Mouse (Mus musculus) MEL (cell line): ENCODE results near the gene Ranbp17. TPM values are rescaled to one million over a fixed set of nuclear protein-coding genes. Genes with fewer than 3 reads are reported as not detected.

Experiments
- DNase-seq: peaks from one replicate; pipeline ENCODE4 v3.0.0; 2011; ENCODE audit warnings: low read depth, low spot score
- H3K27ac ChIP-seq: 2 replicates; pipeline ENCODE4 v1.5.1; 2012; ENCODE audit warnings: low read depth, mild to moderate bottlenecking, control low read depth, low read length, moderate library complexity; ENCODE audit not compliant: control insufficient read depth
- H3K27me3 ChIP-seq, 2 experiments: fragments of 150-350 bp in 1 of 2; sonication (generic) in 1 of 2; 2 replicates each; pipeline ENCODE4 v1.6.1; 2012; ENCODE audit warnings: low read length in 2 of 2, mild to moderate bottlenecking in 2 of 2, improper control_type of control experiment in 1 of 2, moderate library complexity in 1 of 2; ENCODE audit not compliant: insufficient read depth in 2 of 2, control insufficient read depth in 1 of 2
- H3K36me3 ChIP-seq, 2 experiments: 2 replicates each; pipeline ENCODE4 v1.6.1; 2012 to 2014; ENCODE audit warnings: low read length in 2 of 2, improper control_type of control experiment in 1 of 2, inconsistent platforms in 1 of 2, mild to moderate bottlenecking in 1 of 2; ENCODE audit not compliant: insufficient read depth in 2 of 2, control insufficient read depth in 1 of 2
- H3K4me1 ChIP-seq, 2 experiments: fragments of 150-350 bp in 1 of 2; sonication (generic) in 1 of 2; 2 replicates each; pipeline ENCODE4 v1.6.1; 2012; ENCODE audit warnings: low read length in 2 of 2, improper control_type of control experiment in 1 of 2, mild to moderate bottlenecking in 1 of 2; ENCODE audit not compliant: insufficient read depth in 2 of 2, control insufficient read depth in 1 of 2
- H3K4me3 ChIP-seq, 2 experiments: fragments of 150-350 bp in 1 of 2; sonication (generic) in 1 of 2; 2 replicates each; pipeline ENCODE4 v1.5.1; 2012; ENCODE audit warnings: low read depth in 2 of 2, low read length in 2 of 2, mild to moderate bottlenecking in 2 of 2, moderate library complexity in 2 of 2, control low read depth in 1 of 2, improper control_type of control experiment in 1 of 2; ENCODE audit not compliant: control insufficient read depth in 1 of 2, insufficient read depth in 1 of 2
- H3K79me2 ChIP-seq: 2 replicates; pipeline ENCODE4 v1.6.1; 2012; ENCODE audit warnings: mild to moderate bottlenecking, low read length, moderate library complexity; ENCODE audit not compliant: control insufficient read depth, poor library complexity, insufficient read depth
- H3K9ac ChIP-seq: 2 replicates; pipeline ENCODE4 v1.6.1; 2012; ENCODE audit warnings: low read depth, mild to moderate bottlenecking, control low read depth, low read length, moderate library complexity; ENCODE audit not compliant: control insufficient read depth, poor library complexity, severe bottlenecking
- H3K9me3 ChIP-seq: fragments of 150-350 bp; sonication (generic); replicated peaks from 2 replicates; pipeline ENCODE4 v1.6.1; 2012; ENCODE audit warnings: mild to moderate bottlenecking, low read length, improper control_type of control experiment, moderate library complexity; ENCODE audit not compliant: insufficient read depth
- CHD1 ChIP-seq: IDR thresholded peaks from 2 replicates; pipeline ENCODE4 v1.6.1; 2012; ENCODE audit warnings: low read depth, mild to moderate bottlenecking, inconsistent platforms, low read length, improper control_type of control experiment
- CTCF ChIP-seq, 3 experiments: IDR thresholded peaks in 2 of 3; conservative IDR thresholded peaks in 1 of 3; 2 replicates each; pipeline ENCODE4 v1.5.1; 2011 to 2012; ENCODE audit warnings: low read length in 3 of 3, low read depth in 2 of 3, mild to moderate bottlenecking in 2 of 3, improper control_type of control experiment in 1 of 3, inconsistent platforms in 1 of 3, mixed read lengths in 1 of 3, moderate library complexity in 1 of 3; ENCODE audit not compliant: control insufficient read depth in 1 of 3, insufficient read depth in 1 of 3, poor library complexity in 1 of 3, severe bottlenecking in 1 of 3
- E2F4 ChIP-seq: IDR thresholded peaks from 2 replicates; pipeline ENCODE4 v1.6.1; 2011; ENCODE audit warnings: low read depth, low read length, improper control_type of control experiment, borderline replicate concordance
- ELF1 ChIP-seq: IDR thresholded peaks from 2 replicates; pipeline ENCODE4 v1.6.1; 2014; ENCODE audit warnings: low read depth, mild to moderate bottlenecking, inconsistent platforms, low read length, improper control_type of control experiment, moderate library complexity
- EP300 ChIP-seq, 2 experiments: IDR thresholded peaks; 2 replicates each; pipeline ENCODE4 v1.6.1; 2011; ENCODE audit warnings: improper control_type of control experiment in 2 of 2, low read length in 2 of 2, low read depth in 1 of 2, mild to moderate bottlenecking in 1 of 2
- ETS1 ChIP-seq: IDR thresholded peaks from 2 replicates; pipeline ENCODE4 v1.6.1; 2012; ENCODE audit warnings: low read depth, mild to moderate bottlenecking, inconsistent platforms, low read length, improper control_type of control experiment, moderate library complexity
- GABPA ChIP-seq: IDR thresholded peaks from 2 replicates; pipeline ENCODE4 v1.6.1; 2012; ENCODE audit warnings: low read depth, mild to moderate bottlenecking, inconsistent platforms, low read length, improper control_type of control experiment, moderate library complexity
- GATA1 ChIP-seq: IDR thresholded peaks from 2 replicates; pipeline ENCODE4 v1.6.1; 2011; ENCODE audit warnings: low read depth, low read length, improper control_type of control experiment
- HCFC1 ChIP-seq: IDR thresholded peaks from 2 replicates; pipeline ENCODE4 v1.6.1; 2012; ENCODE audit warnings: low read depth, mild to moderate bottlenecking, inconsistent platforms, low read length, improper control_type of control experiment, moderate library complexity
- KAT2A ChIP-seq: conservative IDR thresholded peaks from 2 replicates; pipeline ENCODE4 v1.6.1; 2012; ENCODE audit warnings: low read depth, low read length, improper control_type of control experiment, inconsistent platforms
- MAFK ChIP-seq: IDR thresholded peaks from 2 replicates; pipeline ENCODE4 v1.6.1; 2011; ENCODE audit warnings: low read depth, mild to moderate bottlenecking, low read length, improper control_type of control experiment, borderline replicate concordance
- MEF2A ChIP-seq: IDR thresholded peaks from 2 replicates; pipeline ENCODE4 v1.6.1; 2014; ENCODE audit warnings: low read depth, mild to moderate bottlenecking, inconsistent platforms, low read length, improper control_type of control experiment; ENCODE audit not compliant: poor library complexity, insufficient replicate concordance, severe bottlenecking; ENCODE audit errors: extremely low read depth
- MYC ChIP-seq: IDR thresholded peaks from 2 replicates; pipeline ENCODE4 v1.6.1; 2011; ENCODE audit warnings: low read depth, mild to moderate bottlenecking, low read length, improper control_type of control experiment, moderate library complexity
- NELFE ChIP-seq: IDR thresholded peaks from 2 replicates; pipeline ENCODE4 v1.6.1; 2011; ENCODE audit warnings: low read depth, low read length, improper control_type of control experiment
- NRF1 ChIP-seq: IDR thresholded peaks from 2 replicates; pipeline ENCODE4 v1.6.1; 2014; ENCODE audit warnings: low read depth, mild to moderate bottlenecking, inconsistent platforms, low read length, improper control_type of control experiment, moderate library complexity; ENCODE audit not compliant: poor library complexity, insufficient read depth, severe bottlenecking
- POLR2A ChIP-seq, 2 experiments: IDR thresholded peaks; 2 replicates each; pipeline ENCODE4 v1.6.1; 2011 to 2012; ENCODE audit warnings: low read length in 2 of 2, mild to moderate bottlenecking in 2 of 2, control low read depth in 1 of 2, improper control_type of control experiment in 1 of 2, low read depth in 1 of 2, moderate library complexity in 1 of 2; ENCODE audit not compliant: control insufficient read depth in 1 of 2, insufficient read depth in 1 of 2, poor library complexity in 1 of 2
- POLR2AphosphoS2 ChIP-seq: IDR thresholded peaks from 2 replicates; pipeline ENCODE4 v1.6.1; 2011; ENCODE audit warnings: low read length, improper control_type of control experiment
- RAD21 ChIP-seq: IDR thresholded peaks from 2 replicates; pipeline ENCODE4 v1.6.1; 2011; ENCODE audit warnings: mild to moderate bottlenecking, low read depth, low read length, improper control_type of control experiment
- RCOR1 ChIP-seq: IDR thresholded peaks from 2 replicates; pipeline ENCODE4 v1.6.1; 2012; ENCODE audit warnings: low read depth, mild to moderate bottlenecking, inconsistent platforms, low read length, improper control_type of control experiment
- SIN3A ChIP-seq: IDR thresholded peaks from 2 replicates; pipeline ENCODE4 v1.6.1; 2012; ENCODE audit warnings: low read length, improper control_type of control experiment, inconsistent platforms
- SMC3 ChIP-seq: IDR thresholded peaks from 2 replicates; pipeline ENCODE4 v1.6.1; 2011; ENCODE audit warnings: low read depth, low read length, improper control_type of control experiment
- TAL1 ChIP-seq: IDR thresholded peaks from 2 replicates; pipeline ENCODE4 v1.6.1; 2012; ENCODE audit warnings: mild to moderate bottlenecking, inconsistent platforms, low read length, moderate library complexity, mixed read lengths
- TBP ChIP-seq: IDR thresholded peaks from 2 replicates; pipeline ENCODE4 v1.8.0; 2011; ENCODE audit warnings: low read depth, low read length, improper control_type of control experiment
- TCF12 ChIP-seq: IDR thresholded peaks from 2 replicates; pipeline ENCODE4 v1.6.1; 2014; ENCODE audit warnings: low read depth, mild to moderate bottlenecking, inconsistent platforms, low read length, improper control_type of control experiment, moderate library complexity
- UBTF ChIP-seq: IDR thresholded peaks from 2 replicates; pipeline ENCODE4 v1.6.1; 2012; ENCODE audit warnings: low read depth, mild to moderate bottlenecking, inconsistent platforms, low read length, improper control_type of control experiment, moderate library complexity, borderline replicate concordance; ENCODE audit not compliant: insufficient read depth
- ZMIZ1 ChIP-seq: IDR thresholded peaks from 2 replicates; pipeline ENCODE4 v1.6.1; 2012; ENCODE audit warnings: low read depth, mild to moderate bottlenecking, inconsistent platforms, low read length, improper control_type of control experiment, moderate library complexity
- ZNF384 ChIP-seq: IDR thresholded peaks from 2 replicates; pipeline ENCODE4 v1.6.1; 2012; ENCODE audit warnings: low read depth, mild to moderate bottlenecking, inconsistent platforms, low read length, improper control_type of control experiment
- polyA plus RNA-seq, 2 experiments: library from polyadenylated mRNA; stranded (reverse) in 1 of 2; unstranded in 1 of 2; fragments of >175 nt in 1 of 2; fragments of >200 nt in 1 of 2; gene quantifications; 2 replicates each; pipeline versions ENCODE4 v1.2.1 to v1.2.4; 2012; ENCODE audit warnings: low replicate concordance in 2 of 2, low read depth in 1 of 2; ENCODE audit not compliant: insufficient read length in 2 of 2, insufficient read depth in 1 of 2, missing spikeins in 1 of 2
- total RNA-seq: library from RNA; depleted of rRNA; stranded (reverse); fragments of 300-350 nt; gene quantifications from 2 replicates; pipeline ENCODE4 v1.2.3, GENCODE M21; 2012

The Ranbp17 gene
- total and polyA plus RNA-seq, 3 experiments: not detected

DNA sequence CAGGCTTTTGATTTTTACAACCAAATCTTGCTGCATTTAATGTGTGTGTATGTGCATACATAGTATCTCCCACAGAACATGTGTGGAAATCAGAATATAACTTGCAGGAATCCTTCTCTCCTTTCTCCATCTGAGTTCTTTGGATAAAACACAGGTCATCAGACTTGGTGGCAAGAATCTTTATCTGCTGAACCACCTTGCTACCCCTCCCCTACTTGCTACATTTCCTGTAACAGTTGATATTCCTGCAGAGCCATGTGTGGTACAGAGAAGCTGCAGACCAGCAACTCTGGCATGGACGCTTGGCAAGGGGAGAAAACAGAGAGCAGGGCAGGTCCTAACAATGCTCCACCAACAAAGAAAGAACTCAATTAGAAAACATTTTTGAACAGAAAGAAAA lies 52.4 kb downstream of the Ranbp17 start:
- TF ChIP-seq CHD1: no peak
- TF ChIP-seq E2F4: no peak
- no peak for TF ChIP-seq ZNF384
- TF ChIP-seq HCFC1: no peak
- TF ChIP-seq MEF2A: no peak
- TF ChIP-seq UBTF: no peak
- no peak for TF ChIP-seq POLR2AphosphoS2
- TF ChIP-seq RCOR1: no peak
- TF ChIP-seq SMC3: no peak
- TF ChIP-seq NRF1: no peak
- TF ChIP-seq TAL1: no peak
- no peak for TF ChIP-seq ELF1
- TF ChIP-seq ETS1: no peak
- H3K9ac ChIP-seq: no peak overlapping the region
- H3K4me1 ChIP-seq: no peaks in the 10 kb centered on the region
- H3K9me3 ChIP-seq: no peaks in the 10 kb centered on the region
- H3K79me2 ChIP-seq: no peaks in the 10 kb centered on the region
- H3K27ac ChIP-seq: no peak overlapping the region
- H3K36me3 ChIP-seq: no peaks in the 10 kb centered on the region
- no peak overlapping the region for H3K4me3 ChIP-seq
- H3K27me3 ChIP-seq: peaks cover 0 to 2% of the 10 kb centered on the region in 2 experiments; a peak in 2 of 4 replicates
- DNase-seq: no peak

- Histone ChIP-seq H3K27ac (no peak overlapping the region), H3K4me1 (no peaks in the 10 kb centered on the region), H3K79me2 (no peaks in the 10 kb centered on the region), H3K4me3 (no peak overlapping the region), H3K9me3 (no peaks in the 10 kb centered on the region), H3K27me3 (no peaks in the 10 kb centered on the region; a peak in 1 of 4 replicates), H3K36me3 (no peaks in the 10 kb centered on the region), H3K9ac (no peak overlapping the region)
- TF ChIP-seq RAD21 (no peak), POLR2A (IDR thresholded peaks at IDR 0.05; ENCODE audit: control insufficient read depth in 1 of 2, insufficient read depth in 1 of 2, low read depth in 1 of 2, low read length in 2 of 2, poor library complexity in 1 of 2) (no peak), GABPA (no peak), KAT2A (no peak), MEF2A (no peak), ETS1 (no peak), EP300 (IDR thresholded peaks at IDR 0.05; ENCODE audit: low read depth in 1 of 2, low read length in 2 of 2) (no peak), NELFE (no peak), SMC3 (no peak), POLR2AphosphoS2 (no peak), MAFK (no peak), TBP (no peak), MYC (no peak), TCF12 (no peak), SIN3A (no peak), HCFC1 (no peak), RCOR1 (no peak), CTCF (IDR thresholded peaks at IDR 0.05 in 2 of 3, conservative IDR thresholded peaks at IDR 0.05 in 1 of 3; ENCODE audit: control insufficient read depth in 1 of 3, insufficient read depth in 1 of 3, low read depth in 2 of 3, low read length in 3 of 3, poor library complexity in 1 of 3, severe bottlenecking in 1 of 3) (no peak), GATA1 (no peak), ZMIZ1 (no peak)
- DNase-seq: no peak
These were observed 59.5 kb downstream of the Ranbp17 start for GRCm38 (mm10) chr11:33454069-33454468.
